Mouse (Mus musculus): ENCODE measurements at regions not wholly inside any gene's neighbourhood (a gene's known extent, or its start where the extent isn't known, plus 50 kb on each side); places are given as distances from the start of the nearest gene placed in this dataset.

DNA sequence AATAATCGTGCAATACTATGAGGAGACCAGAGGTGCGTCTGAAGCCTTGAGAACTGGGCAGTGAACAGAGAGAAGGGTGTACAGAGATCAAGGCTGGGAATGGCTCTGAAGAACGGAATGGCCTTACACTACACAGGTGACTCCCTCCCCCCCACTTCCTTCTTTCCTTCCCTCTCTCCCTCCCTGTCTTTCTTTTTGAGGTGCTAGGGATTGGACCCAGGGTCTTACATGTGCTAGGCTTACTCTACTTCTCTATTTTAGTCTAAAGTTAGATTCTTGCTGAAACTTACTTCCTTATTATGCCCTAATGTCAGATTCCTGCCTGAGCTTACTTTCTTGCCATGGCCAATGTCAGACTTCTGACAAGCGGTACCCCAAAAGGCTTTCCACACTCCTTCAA lies 176.2 kb upstream of the Gadl1 start:
- TF ChIP-seq CTCF (IDR thresholded peaks at IDR 0.05) (no peak), EP300 (IDR thresholded peaks at IDR 0.05) (no peak)

Data from lung, postnatal 0 days (tissue).